Mouse (Mus musculus): Measurements from ENCODE around the gene Saysd1.

DNA sequence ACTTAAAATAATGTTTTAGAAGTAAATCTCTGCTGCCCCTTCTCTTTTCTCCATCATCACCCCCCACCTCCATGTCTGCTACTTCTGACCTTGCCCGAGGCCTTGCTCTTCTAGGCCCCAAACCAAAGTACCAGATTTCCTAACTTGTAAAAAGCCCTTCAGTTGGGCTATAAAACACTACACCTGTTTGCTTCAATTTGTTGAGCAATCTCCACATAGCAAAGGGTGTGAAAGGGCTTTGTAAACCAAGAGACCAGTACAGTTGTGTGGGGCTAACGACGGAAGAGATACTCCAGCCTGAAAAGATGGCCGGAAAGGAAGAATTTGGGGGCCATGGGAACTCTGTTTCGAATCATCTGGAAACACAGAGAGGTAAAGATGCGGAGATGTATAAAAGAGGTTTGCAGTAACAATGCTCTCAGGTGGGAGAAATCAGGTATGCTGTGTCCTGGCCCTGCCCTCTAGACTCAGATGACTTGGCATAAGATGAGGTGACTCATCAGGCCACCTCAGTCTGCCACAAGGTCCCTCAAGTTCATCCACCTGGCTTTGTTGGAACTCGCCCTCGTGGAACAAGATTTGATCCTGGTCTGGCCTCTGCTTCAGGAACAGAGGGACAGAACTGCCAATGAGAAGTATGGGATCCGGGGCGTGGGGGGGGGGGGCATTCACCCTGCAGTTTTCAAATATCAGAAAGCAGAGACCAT is 3.2 kb downstream of the Saysd1 start:
- TF ChIP-seq POLR2A (IDR thresholded peaks at IDR 0.05; ENCODE audit: insufficient read depth, low read depth, low read length) (no peak), CTCF (IDR thresholded peaks at IDR 0.05) (no peak)
